Mouse (Mus musculus): ENCODE measurements around the gene Polr3gl.

- TF ChIP-seq MAFK (IDR thresholded peaks at IDR 0.05; ENCODE audit: insufficient read depth, low read depth, low read length) (no peak), ZNF384 (IDR thresholded peaks at IDR 0.05; ENCODE audit: low read depth, low read length) (no peak), ZC3H11A (IDR thresholded peaks at IDR 0.05; ENCODE audit: borderline replicate concordance, low read depth, low read length) (no peak)
Observed at GRCm38 (mm10) chr3:96563267-96563666, 30.7 kb downstream of the Polr3gl start.

All from ES-E14 (cell line).